Mouse (Mus musculus): ENCODE results near the gene Foxf2. TPM values are rescaled to one million over a fixed set of nuclear protein-coding genes. Genes with fewer than 3 reads are reported as not detected.

Foxf2 gene
- polyA plus RNA-seq, 1 experiment: not detected

- H3K27ac ChIP-seq (ENCODE audit: control insufficient read depth, insufficient read depth, low read depth, low read length, poor library complexity): no peak overlapping the region
- WGBS: 58% methylated on average over 6 of the region's 6 CpGs
- no peaks in the 10 kb centered on the region for H3K4me1 ChIP-seq (ENCODE audit: control insufficient read depth, insufficient read depth, low read length)
- H3K4me3 ChIP-seq (replicated peaks; ENCODE audit: control insufficient read depth, low read depth, low read length): no peak overlapping the region
- TF ChIP-seq POLR2A (IDR thresholded peaks at IDR 0.05; ENCODE audit: borderline replicate concordance, control insufficient read depth, low read depth, low read length) (no peak), CTCF (IDR thresholded peaks at IDR 0.05; ENCODE audit: control insufficient read depth, insufficient read depth, low read length) (no peak)
These were observed 42.4 kb downstream of the Foxf2 start for GRCm38 (mm10) chr13:31667919-31668524.

- TF ChIP-seq POLR2A (IDR thresholded peaks at IDR 0.05; ENCODE audit: borderline replicate concordance, control insufficient read depth, low read depth, low read length): no peak
- Histone ChIP-seq H3K4me3 (replicated peaks; ENCODE audit: control insufficient read depth, low read depth, low read length) (no peak overlapping the region), H3K4me1 (ENCODE audit: control insufficient read depth, insufficient read depth, low read length) (no peaks in the 10 kb centered on the region), H3K27ac (ENCODE audit: control insufficient read depth, insufficient read depth, low read depth, low read length, poor library complexity) (no peak overlapping the region)
- 79% methylated on average over 3 of the region's 3 CpGs for WGBS
These were observed 46.5 kb downstream of the Foxf2 start for GRCm38 (mm10) chr13:31672093-31672492.

Other genes starting within 250 kb of the Foxf2 start
- not detected in 2 replicates for gene Foxq1, start 69.7 kb upstream of the Foxf2 start, polyA plus RNA-seq (2011; ENCODE audit: insufficient read depth, insufficient read length, low replicate concordance, missing spikeins)
- gene A530084C06Rik, start 66.5 kb upstream of the Foxf2 start, polyA plus RNA-seq (2011; ENCODE audit: insufficient read depth, insufficient read length, low replicate concordance, missing spikeins): not detected in 2 replicates
- 2.5 and 3.8 TPM in 2 replicates for gene Foxc1, start 180.8 kb downstream of the Foxf2 start, polyA plus RNA-seq (2011; ENCODE audit: insufficient read depth, insufficient read length, low replicate concordance, missing spikeins)

Data from bone marrow, adult 2 months (tissue).